Mouse (Mus musculus): ENCODE results near the gene Etnk1.

The Etnk1 gene

GRCm38 (mm10) chr6:143216221-143216620 is 49.2 kb downstream of the Etnk1 start:
- DNase-seq (ENCODE audit: low spot score): no peak

DNA sequence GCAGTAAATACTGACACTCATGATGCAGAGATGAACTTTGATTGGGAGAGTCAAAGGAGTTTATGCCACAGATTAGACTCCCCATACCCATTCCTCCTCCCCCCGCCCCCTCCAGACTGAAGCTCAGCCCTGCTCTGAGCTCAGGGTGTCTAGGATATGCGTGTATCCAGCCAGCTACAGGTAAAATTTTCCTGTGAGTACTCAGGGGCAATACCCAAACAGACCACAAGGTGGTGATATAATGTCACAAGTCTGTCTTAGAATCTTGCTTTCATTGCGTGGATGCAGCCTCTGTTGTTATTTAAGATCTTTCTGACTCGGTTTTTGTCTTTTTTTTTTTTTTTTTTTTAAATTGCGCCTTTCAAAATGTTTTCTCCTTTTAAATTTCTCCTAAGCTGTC is 52.3 kb downstream of the Etnk1 start:
- DNase-seq (ENCODE audit: low spot score): peak; percentile 87

- no peak for DNase-seq (ENCODE audit: low spot score)
Measured at GRCm38 (mm10) chr6:143221245-143221644, 54.2 kb downstream of the Etnk1 start.

GRCm38 (mm10) chr6:143224057-143224456 is 57.0 kb downstream of the Etnk1 start:
- no peak for DNase-seq (ENCODE audit: low spot score)

GRCm38 (mm10) chr6:143224885-143225284 is 57.9 kb downstream of the Etnk1 start:
- no peak for DNase-seq (ENCODE audit: low spot score)

- no peak for DNase-seq (ENCODE audit: low spot score)
Measured at GRCm38 (mm10) chr6:143228696-143229095, 61.7 kb downstream of the Etnk1 start.

GRCm38 (mm10) chr6:143229906-143230305 is 62.9 kb downstream of the Etnk1 start:
- DNase-seq (ENCODE audit: low spot score): no peak

- no peak for DNase-seq (ENCODE audit: low spot score)
Measured at GRCm38 (mm10) chr6:143230888-143231287, 63.9 kb downstream of the Etnk1 start.

DNA sequence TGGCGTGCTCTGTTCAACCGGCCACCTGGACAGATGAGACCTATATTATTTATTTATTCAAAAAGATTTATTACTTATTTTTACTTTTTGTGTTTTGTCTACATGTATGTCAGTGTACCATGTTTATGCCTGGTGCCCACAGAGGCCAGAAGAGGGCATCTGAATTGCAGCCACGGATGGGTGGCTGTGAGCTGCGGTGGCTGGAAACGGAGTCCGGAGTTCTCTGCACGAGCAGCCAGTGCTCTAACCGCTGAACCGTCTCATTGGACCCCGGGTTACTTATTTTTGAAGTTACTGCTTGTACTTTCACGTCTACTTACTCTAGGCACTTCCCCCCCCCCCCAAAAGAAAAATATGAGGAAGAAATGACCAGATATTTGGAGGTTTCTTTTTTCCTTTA is 65.7 kb downstream of the Etnk1 start:
- no peak for DNase-seq (ENCODE audit: low spot score)

DNA sequence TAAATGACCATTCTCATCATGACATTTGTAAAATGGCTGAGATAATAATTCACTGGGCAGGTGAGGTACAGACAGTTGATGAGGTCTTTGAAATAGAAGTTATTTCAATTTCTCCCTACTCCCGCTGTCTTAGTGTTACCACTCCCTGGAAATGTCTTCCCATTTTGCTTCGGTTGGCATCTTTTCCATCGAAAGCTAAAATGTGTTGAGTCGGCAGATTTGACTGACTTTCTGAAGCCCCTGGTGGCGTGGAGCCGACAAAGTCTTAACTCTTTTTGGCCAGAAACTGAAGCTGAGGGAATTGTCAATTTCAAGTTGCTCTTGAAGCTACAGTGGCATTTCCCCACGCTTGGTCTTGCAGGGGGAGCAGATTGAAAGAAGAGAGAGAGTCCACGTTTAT is 67.8 kb downstream of the Etnk1 start:
- DNase-seq (ENCODE audit: low spot score): no peak

DNA sequence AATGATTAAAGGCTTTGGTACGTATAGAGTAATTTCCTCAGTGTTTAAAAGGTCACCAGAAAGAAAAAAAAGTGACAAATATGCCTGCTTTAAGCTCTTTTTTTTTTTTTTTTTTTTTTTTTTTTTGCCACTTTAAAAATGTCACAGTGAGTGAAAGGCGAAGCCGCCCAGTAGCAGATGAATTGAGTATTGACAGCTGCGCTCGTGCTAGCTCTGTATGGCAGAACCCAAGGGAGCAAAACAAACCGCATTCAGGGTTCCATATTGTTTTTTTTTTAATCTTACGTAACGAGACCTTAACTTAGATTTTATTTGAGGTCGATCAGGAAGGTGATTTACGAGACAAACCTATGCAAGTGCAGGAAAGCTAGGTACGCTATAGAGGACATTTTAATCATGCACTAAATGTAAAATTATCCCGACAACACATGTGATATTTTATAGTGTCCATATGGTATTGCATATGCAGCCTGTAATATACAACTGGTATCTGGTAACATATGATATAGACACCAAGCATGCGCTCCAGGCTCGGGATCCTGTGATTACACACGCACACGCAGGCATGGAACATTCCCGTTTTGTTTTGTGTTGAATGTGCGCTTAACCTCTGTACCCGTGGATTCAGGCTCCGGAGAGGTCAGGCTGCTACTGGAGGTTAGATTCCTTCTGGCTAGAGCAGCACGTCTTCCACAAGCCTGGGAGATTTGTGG is 72.5 kb downstream of the Etnk1 start:
- no peak for DNase-seq (ENCODE audit: low spot score)

- no peak for DNase-seq (ENCODE audit: low spot score)
Measured at GRCm38 (mm10) chr6:143243191-143243590, 76.2 kb downstream of the Etnk1 start.

DNA sequence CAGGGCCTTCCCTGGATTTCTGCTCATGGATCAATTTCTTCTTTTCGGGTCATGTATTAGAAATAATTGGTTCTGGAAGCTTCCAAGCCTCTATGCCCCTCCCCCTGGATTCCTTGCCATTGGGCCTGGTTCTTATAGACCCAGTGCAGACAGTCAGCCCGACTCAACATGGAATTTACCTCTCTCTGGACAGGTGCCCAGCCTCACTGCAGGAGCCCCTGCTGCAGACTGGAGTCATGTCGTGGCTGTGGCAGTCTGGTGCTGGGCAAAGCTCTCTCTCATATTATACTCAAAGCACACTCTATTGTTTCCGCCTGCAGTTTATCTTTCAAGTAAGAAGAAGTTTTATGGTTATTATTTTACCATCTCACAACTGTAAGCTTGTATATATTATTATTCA is 90.9 kb downstream of the Etnk1 start:
- DNase-seq (ENCODE audit: low spot score): no peak

- no peak for DNase-seq (ENCODE audit: low spot score)
Measured at GRCm38 (mm10) chr6:143259169-143259629, 92.2 kb downstream of the Etnk1 start.

- no peak for DNase-seq (ENCODE audit: low spot score)
Measured at GRCm38 (mm10) chr6:143259870-143260559, 93.0 kb downstream of the Etnk1 start.

- DNase-seq (ENCODE audit: low spot score): no peak
Measured at GRCm38 (mm10) chr6:143260560-143261288, 93.7 kb downstream of the Etnk1 start.

GRCm38 (mm10) chr6:143261289-143261665 is 94.3 kb downstream of the Etnk1 start:
- no peak for DNase-seq (ENCODE audit: low spot score)

DNA sequence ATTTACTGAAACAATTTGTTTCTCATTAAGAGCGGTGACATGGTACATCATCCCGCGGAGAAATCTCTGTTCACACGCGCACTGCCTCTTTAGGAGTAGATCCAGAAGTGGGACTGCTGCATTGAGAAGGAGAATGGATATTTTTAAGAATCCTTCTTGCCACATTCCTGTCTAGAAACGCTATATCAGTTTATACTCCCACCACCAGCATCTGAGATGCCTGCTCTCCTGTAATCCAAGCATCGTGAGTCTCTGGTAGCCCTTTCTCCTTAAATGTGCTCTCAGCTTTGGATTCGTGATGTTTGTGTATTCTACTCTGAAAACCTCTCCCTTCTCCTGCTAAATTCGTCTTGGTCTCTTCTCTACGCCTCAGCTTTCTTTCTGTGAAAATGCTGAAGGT is 98.5 kb downstream of the Etnk1 start:
- DNase-seq (ENCODE audit: low spot score): no peak

DNA sequence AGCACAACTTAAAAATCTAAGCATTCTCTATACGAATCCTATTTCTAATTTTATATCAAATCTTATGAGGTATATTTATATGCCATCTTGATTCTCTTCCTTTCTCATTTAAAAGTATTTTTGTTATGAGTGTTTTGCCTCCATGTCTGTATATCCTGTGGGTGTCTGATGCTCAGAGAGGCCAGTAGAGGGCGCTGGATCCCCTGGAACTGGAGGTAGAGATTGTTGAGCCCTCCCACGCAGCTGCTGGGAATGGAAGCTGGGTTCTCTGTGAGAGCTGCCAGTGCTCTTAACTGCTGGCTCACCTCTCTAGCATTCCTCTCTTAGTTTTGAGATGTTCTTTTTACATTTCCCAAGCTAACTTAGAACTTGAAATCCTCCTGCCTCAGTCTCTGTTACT is 112.2 kb downstream of the Etnk1 start:
- DNase-seq (ENCODE audit: low spot score): no peak

All from layer of hippocampus, adult 11-12 months (tissue).